Mouse (Mus musculus) intestine, postnatal 0 days (tissue): Measurements from ENCODE around the gene Smcr8. TPM values are rescaled to one million over a fixed set of nuclear protein-coding genes. Genes with fewer than 3 reads are reported as not detected.

ENCODE experiments used
- ATAC-seq: fragments of 200-750 bp; cut with Nextera tagmentation; 2 replicates; pipeline ENCODE4 v1.8.0; 2017; ENCODE audit warnings: mild to moderate bottlenecking, moderate TSS enrichment, moderate library complexity
- H3K27ac ChIP-seq: fragments of 300-500 bp; sonication (generic); 2 replicates; pipeline ENCODE4 v1.5.1; 2014; ENCODE audit warnings: mild to moderate bottlenecking, low read depth, low read length, moderate library complexity
- H3K27me3 ChIP-seq: fragments of 300-500 bp; sonication (generic); replicated peaks from 2 replicates; pipeline ENCODE4 v1.6.1; 2014; ENCODE audit warnings: low read length, mixed read lengths; ENCODE audit not compliant: control insufficient read depth, insufficient read depth
- H3K36me3 ChIP-seq: fragments of 300-500 bp; sonication (generic); 2 replicates; pipeline ENCODE4 v1.6.1; 2014; ENCODE audit warnings: mild to moderate bottlenecking, moderate library complexity; ENCODE audit not compliant: control insufficient read depth, insufficient read depth
- H3K4me1 ChIP-seq: fragments of 300-500 bp; sonication (generic); replicated peaks from 2 replicates; pipeline ENCODE4 v1.6.1; 2014; ENCODE audit warnings: antibody characterized with exemption, low read length, mixed read lengths; ENCODE audit not compliant: control insufficient read depth, insufficient read depth
- H3K4me2 ChIP-seq: fragments of 300-500 bp; sonication (generic); replicated peaks from 2 replicates; pipeline ENCODE4 v1.6.1; 2014; ENCODE audit warnings: low read depth, mild to moderate bottlenecking, moderate library complexity
- H3K4me3 ChIP-seq: fragments of 300-500 bp; sonication (generic); 2 replicates; pipeline ENCODE4 v1.5.1; 2014; ENCODE audit warnings: low read depth, low read length
- H3K9ac ChIP-seq: fragments of 300-500 bp; sonication (generic); 2 replicates; pipeline ENCODE4 v1.6.1; 2014; ENCODE audit warnings: mild to moderate bottlenecking, low read depth, low read length
- H3K9me3 ChIP-seq: fragments of 300-500 bp; sonication (generic); 2 replicates; pipeline ENCODE4 v1.6.1; 2016; ENCODE audit warnings: mixed run types; ENCODE audit not compliant: control insufficient read depth
- CTCF ChIP-seq: sonication (generic); IDR thresholded peaks from 2 replicates; pipeline ENCODE4 v1.5.1; 2016; ENCODE audit warnings: low read depth, mild to moderate bottlenecking, control low read depth, antibody characterized with exemption, moderate library complexity
- WGBS: fragments of 180-500 bp; shearing (Covaris S2); extraction: QIAGEN DNeasy Blood & Tissue Kit; methylation state at CpG from one replicate; pipeline ENCODE4 v1.1.7; 2014; 5-methylcytosine and 5-hydroxymethylcytosine counted together
- polyA plus RNA-seq: library from polyadenylated mRNA; unstranded; fragments of >200 nt; fragmentation: Nextera tagmentation; extraction: Ambion mirVana; gene quantifications from 2 replicates; pipeline ENCODE4 v1.2.1, GENCODE M21; 2015

Smcr8 gene
- polyA plus RNA-seq, 1 experiment from 2014 or later, result 4.0 TPM

DNA sequence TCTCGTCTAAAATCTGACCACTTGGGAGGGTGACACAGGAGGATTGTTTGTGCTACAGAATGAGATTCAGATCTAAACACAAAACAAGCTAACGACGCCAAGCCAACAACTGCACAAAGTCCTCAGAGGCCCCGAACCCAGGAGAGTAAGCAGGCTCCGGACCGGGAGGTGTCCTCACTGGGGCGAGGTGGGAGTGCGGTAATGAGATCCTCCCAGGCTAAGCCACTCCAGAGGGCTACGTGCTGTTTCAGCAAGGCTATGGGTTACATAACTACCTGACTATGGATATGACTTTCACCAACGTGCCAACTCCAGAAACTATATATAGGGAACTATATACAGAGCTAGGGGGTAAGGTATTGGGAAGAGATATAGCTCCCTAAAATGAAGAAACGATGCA lies 19.0 kb downstream of the Smcr8 start:
- Histone ChIP-seq H3K36me3 (peaks cover 45% of the 10 kb centered on the region), H3K4me2 (no peak overlapping the region), H3K27me3 (no peaks in the 10 kb centered on the region), H3K4me3 (no peak overlapping the region), H3K9me3 (no peaks in the 10 kb centered on the region), H3K4me1 (no peaks in the 10 kb centered on the region), H3K9ac (no peak overlapping the region), H3K27ac (no peak overlapping the region)
- no peak for TF ChIP-seq CTCF
- 84% methylated on average over 11 of the region's 11 CpGs for WGBS
- ATAC-seq, result no peak

DNA sequence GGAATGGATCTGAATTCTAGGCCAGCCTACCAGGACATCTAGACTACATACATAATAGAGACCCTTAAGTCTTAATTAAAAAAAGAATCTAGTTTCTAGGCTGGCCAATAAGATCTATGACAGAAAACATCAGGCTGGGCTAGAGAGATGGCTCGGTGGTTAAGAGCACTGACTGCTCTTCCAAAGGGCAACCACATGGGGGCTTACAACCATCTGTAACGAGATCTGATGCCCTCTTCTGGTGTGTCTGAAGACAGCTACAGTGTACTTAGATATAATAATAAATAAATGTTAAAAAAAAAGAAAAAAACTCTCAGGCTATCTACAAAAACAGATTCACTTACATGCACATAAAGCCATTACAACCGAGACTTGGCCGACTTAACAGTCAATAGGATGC lies 22.7 kb downstream of the Smcr8 start:
- no peak overlapping the region for H3K27ac ChIP-seq

DNA sequence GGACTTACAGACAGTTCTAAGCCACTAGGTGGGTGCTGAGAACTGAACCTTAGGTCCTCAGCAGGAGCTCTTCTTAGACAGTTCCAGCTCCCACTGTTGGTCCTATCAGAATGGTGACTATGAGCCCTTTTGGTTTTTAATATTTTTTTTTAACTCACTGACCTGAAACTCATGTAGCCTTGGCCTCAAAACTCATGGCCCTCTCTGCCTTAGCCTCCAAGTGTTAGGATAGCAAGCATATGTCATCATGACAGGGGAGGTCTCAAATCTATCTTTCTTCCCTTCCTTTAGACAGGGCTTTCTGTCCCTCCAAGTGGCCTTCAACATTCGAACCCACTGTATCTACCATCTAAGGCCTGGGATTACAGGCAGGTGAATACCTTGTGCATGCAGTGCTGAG lies 23.6 kb downstream of the Smcr8 start:
- WGBS, result 94% methylated on average over 1 of the region's 1 CpGs

More for the DNA sequence above, 22.7 kb downstream of the Smcr8 start:
- no peaks in the 10 kb centered on the region for H3K4me1 ChIP-seq
- no peak overlapping the region for H3K4me3 ChIP-seq
- H3K9me3 ChIP-seq, result no peaks in the 10 kb centered on the region
- H3K27me3 ChIP-seq, result no peaks in the 10 kb centered on the region
- H3K36me3 ChIP-seq, result peaks cover 35% of the 10 kb centered on the region
- TF ChIP-seq CTCF, result 0 out of 2 replicates have a peak, but pooled peaks have one; percentile 18
- no peak overlapping the region for H3K9ac ChIP-seq
- 80% methylated on average over 4 of the region's 4 CpGs for WGBS
- H3K4me2 ChIP-seq, result no peak overlapping the region
- no peak for ATAC-seq

DNA sequence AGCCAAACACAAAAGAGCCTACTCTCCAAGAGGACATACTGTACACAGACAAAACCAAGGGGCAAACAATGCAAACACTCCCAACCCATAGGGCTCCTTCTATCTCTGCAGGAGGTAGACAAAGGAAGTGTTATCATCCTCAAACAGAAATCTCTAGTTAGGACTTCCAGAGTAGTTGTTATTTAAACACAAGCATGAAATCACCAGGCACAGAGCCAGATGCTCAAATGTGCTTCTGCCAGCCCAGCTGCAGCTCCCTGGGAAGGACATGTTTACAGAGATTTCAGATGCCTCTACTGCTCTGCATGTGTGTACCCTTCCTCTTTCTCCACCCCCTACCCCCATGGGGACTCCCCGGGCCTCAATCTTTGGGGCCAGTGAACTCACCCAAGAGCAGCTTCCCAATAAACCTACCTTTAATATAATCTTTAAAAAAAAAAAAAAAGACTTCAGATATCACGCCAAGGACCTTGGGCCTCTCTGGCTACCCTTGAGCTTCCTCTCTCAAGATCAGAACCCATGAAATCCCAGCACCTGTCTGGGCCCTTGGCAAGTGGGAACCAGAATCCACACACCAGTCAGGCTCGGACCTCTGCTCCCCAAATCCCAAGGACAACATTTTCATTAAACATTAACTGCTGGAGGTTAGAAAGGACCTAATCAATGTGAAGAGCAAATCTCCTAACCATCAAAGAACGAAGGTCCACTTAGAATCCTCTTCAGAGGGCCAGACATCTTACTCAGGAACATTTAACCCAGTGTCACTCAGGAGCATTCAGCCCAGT lies 31.2 kb downstream of the Smcr8 start:
- no peak overlapping the region for H3K9ac ChIP-seq

More for the DNA sequence above, 23.6 kb downstream of the Smcr8 start:
- no peak overlapping the region for H3K4me2 ChIP-seq
- no peaks in the 10 kb centered on the region for H3K9me3 ChIP-seq
- H3K9ac ChIP-seq, result no peak overlapping the region
- no peaks in the 10 kb centered on the region for H3K4me1 ChIP-seq
- no peak overlapping the region for H3K4me3 ChIP-seq
- H3K36me3 ChIP-seq, result peaks cover 33% of the 10 kb centered on the region
- H3K27me3 ChIP-seq, result no peaks in the 10 kb centered on the region
- TF ChIP-seq CTCF, result no peak
- no peak for ATAC-seq
- no peak overlapping the region for H3K27ac ChIP-seq

DNA sequence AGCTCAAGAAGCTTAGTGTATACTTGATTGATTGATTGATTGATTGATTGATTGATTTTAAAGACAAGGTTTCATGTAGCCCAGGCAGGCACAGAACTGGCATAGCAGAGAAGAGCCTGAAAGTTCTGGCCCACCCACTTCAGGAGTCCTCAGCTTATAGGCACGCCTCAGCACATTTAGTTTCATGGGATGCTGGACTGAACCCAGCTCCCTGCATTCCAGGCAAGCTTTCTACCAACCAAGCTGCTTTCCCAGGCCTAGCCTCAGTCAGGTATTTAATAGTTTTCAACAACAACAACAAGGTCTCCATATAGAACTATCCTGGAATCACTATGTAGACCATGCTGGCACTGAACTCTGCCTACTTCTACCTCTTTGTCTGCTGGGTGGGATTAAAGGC lies 32.2 kb downstream of the Smcr8 start:
- Histone ChIP-seq H3K27ac (peak overlapping the region; percentile 54), H3K9ac (peak overlapping the region; percentile 5; the same call in 1 of the 2 replicates), H3K27me3 (no peaks in the 10 kb centered on the region), H3K36me3 (no peaks in the 10 kb centered on the region; the same call in 1 of the 2 replicates), H3K4me1 (0 out of 2 replicates have a peak, but pooled peaks cover 4% of the 10 kb centered on the region), H3K9me3 (no peaks in the 10 kb centered on the region), H3K4me2 (peak overlapping the region; percentile 83), H3K4me3 (peak overlapping the region; percentile 51)
- 36% methylated on average over 1 of the region's 1 CpGs for WGBS
- no peak for TF ChIP-seq CTCF
- no peak for ATAC-seq

More for the DNA sequence above, 31.2 kb downstream of the Smcr8 start:
- no peaks in the 10 kb centered on the region for H3K27me3 ChIP-seq
- no peak for TF ChIP-seq CTCF
- H3K27ac ChIP-seq, result no peak overlapping the region
- ATAC-seq, result no peak
- no peak overlapping the region for H3K4me3 ChIP-seq
- peak overlapping the region; percentile 83 for H3K4me2 ChIP-seq
- no peaks in the 10 kb centered on the region; the same call in 1 of the 2 replicates for H3K36me3 ChIP-seq
- 33% methylated on average over 4 of the region's 4 CpGs for WGBS
- H3K4me1 ChIP-seq, result 0 out of 2 replicates have a peak, but pooled peaks cover 4% of the 10 kb centered on the region
- H3K9me3 ChIP-seq, result no peaks in the 10 kb centered on the region

DNA sequence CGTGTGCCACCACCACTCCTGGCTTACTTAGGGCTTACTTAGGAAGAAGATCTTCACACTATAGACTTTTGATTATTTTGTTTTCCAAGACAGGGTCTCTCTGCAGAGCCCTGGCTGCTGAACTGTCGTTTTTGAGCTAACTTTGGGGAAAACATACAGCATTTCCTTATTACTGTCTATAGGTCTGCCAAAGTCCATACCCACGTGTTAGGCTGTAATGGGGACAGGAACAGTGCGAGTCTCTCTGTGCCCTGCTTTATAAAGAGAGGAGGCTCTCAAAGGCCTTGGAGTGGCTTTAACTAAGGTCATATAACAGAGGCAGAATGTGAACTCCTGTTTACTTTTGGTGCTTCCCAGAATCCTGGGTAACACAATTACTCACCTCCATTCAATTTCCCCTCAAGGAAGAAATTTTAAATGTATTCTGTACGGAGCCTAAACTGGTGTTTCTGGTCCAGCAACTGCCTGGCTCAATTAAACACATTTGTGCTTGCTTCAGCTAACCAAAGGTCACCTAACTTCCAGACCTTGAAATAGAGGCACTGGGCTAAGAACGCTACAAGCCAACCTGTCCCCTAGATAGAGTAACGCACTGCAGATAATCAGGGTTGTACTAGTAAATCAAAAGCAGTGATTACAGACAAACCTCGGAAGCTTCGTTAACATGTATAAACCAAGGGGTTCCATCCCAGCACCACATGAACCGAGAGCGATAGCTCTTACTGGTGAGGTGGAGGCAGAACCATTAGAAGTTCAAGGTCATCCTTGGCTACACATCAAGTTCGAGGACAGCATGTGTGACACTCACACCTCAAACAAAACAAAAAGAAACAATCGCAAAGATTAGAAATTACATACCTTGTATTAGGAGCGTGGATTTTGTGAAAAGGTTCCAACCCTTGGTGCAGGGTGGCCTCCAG lies 33.0 kb downstream of the Smcr8 start:
- H3K9ac ChIP-seq, result peak overlapping the region; percentile 18; the same call in 1 of the 2 replicates
- no peaks in the 10 kb centered on the region for H3K27me3 ChIP-seq
- H3K36me3 ChIP-seq, result no peaks in the 10 kb centered on the region
- H3K9me3 ChIP-seq, result no peaks in the 10 kb centered on the region
- H3K4me1 ChIP-seq, result 0 out of 2 replicates have a peak, but pooled peaks cover 4% of the 10 kb centered on the region
- TF ChIP-seq CTCF, result no peak
- peak overlapping the region; percentile 83 for H3K4me2 ChIP-seq
- H3K4me3 ChIP-seq, result peak overlapping the region; percentile 51
- peak; percentile 50 for ATAC-seq
- 8% methylated on average over 14 of the region's 14 CpGs for WGBS
- peak overlapping the region; percentile 61 for H3K27ac ChIP-seq
